Mouse (Mus musculus): Measurements from ENCODE around the gene Tmem91.

DNA sequence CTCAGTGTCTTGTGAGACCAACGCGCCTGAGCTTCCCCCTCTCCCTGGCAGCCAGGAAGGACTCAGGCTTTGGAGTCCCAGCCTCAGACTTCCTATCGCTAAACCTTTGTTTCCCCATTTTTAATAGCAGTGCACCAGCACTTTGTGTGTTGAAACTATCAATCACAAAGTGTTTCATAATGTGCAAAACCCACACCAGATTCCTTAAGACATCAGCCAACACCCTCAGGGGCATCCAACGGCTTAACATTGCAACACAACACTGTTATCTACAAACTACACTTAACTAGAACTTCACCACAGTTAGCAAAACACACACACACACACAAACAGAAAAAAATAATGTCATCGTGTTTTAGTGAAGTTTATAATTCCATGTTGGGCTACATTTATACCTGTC lies 25.1 kb downstream of the Tmem91 start:
- no peak for TF ChIP-seq CTCF (IDR thresholded peaks at IDR 0.05; ENCODE audit: extremely low read depth, insufficient read depth, insufficient read length, insufficient replicate concordance)
- TF ChIP-seq POLR2A (IDR thresholded peaks at IDR 0.05; ENCODE audit: low read depth, low read length), result no peak

Measured in spleen, adult 2 months (tissue).